Mouse (Mus musculus) bone marrow, adult 2 months (tissue): ENCODE measurements around the gene Gins2. TPM values are rescaled to one million over a fixed set of nuclear protein-coding genes. Genes with fewer than 3 reads are reported as not detected.

Experiments
- H3K27ac ChIP-seq: fragments of 200-500 bp; 2 replicates; pipeline ENCODE4 v1.5.1; 2012; ENCODE audit warnings: low read depth, mild to moderate bottlenecking, control low read depth, inconsistent platforms, low read length; ENCODE audit not compliant: control insufficient read depth, poor library complexity, insufficient read depth
- H3K4me1 ChIP-seq: fragments of 200-500 bp; 2 replicates; pipeline ENCODE4 v1.6.1; 2011; ENCODE audit warnings: low read length; ENCODE audit not compliant: control insufficient read depth, insufficient read depth
- H3K4me3 ChIP-seq: fragments of 200-500 bp; replicated peaks from 2 replicates; pipeline ENCODE3; 2011; ENCODE audit warnings: mild to moderate bottlenecking, low read depth, low read length, control low read depth; ENCODE audit not compliant: control insufficient read depth
- CTCF ChIP-seq: fragments of 200-500 bp; IDR thresholded peaks from 2 replicates; pipeline ENCODE4 v1.5.1; 2011; ENCODE audit warnings: low read length, control low read depth; ENCODE audit not compliant: control insufficient read depth, insufficient read depth
- POLR2A ChIP-seq: fragments of 200-500 bp; IDR thresholded peaks from 2 replicates; pipeline ENCODE4 v1.6.1; 2011; ENCODE audit warnings: low read depth, mild to moderate bottlenecking, control low read depth, low read length, borderline replicate concordance; ENCODE audit not compliant: control insufficient read depth
- WGBS: fragments of 180-500 bp; shearing (Covaris S2); methylation state at CpG from one replicate; pipeline ENCODE4 v1.1.7; 2018; 5-methylcytosine and 5-hydroxymethylcytosine counted together
- polyA plus RNA-seq: library from polyadenylated mRNA; stranded (reverse); fragments of >200 nt; gene quantifications from 2 replicates; pipeline ENCODE4 v1.2.4, GENCODE M21; 2011; ENCODE audit warnings: low replicate concordance; ENCODE audit not compliant: missing spikeins, insufficient read depth, insufficient read length

Gins2 gene
- polyA plus RNA-seq, 1 experiment = 20.0 TPM

DNA sequence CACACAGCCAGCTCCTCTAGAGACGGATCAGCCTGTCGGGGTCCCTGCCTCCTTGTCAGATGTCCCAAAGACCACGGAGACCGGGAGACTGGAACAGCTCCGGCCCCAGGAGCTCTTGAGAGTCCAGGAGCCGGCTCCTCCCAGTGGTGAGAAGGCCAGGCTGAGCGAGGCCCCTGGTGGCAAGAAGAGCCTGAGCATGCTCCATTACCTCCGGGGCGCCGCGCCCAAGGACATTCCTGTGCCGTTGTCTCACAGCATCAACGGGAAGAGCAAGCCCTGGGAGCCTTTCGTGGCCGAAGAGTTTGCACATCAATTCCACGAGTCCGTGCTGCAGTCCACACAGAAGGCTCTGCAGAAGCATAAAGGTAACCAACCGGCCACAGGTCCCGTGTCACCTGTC is 14.2 kb downstream of the Gins2 start:
- Histone ChIP-seq H3K4me3 (no peak overlapping the region), H3K4me1 (peaks cover 5% of the 10 kb centered on the region), H3K27ac (no peak overlapping the region)
- TF ChIP-seq POLR2A (no peak), CTCF (no peak)
- WGBS = 90% methylated on average over 19 of the region's 19 CpGs

DNA sequence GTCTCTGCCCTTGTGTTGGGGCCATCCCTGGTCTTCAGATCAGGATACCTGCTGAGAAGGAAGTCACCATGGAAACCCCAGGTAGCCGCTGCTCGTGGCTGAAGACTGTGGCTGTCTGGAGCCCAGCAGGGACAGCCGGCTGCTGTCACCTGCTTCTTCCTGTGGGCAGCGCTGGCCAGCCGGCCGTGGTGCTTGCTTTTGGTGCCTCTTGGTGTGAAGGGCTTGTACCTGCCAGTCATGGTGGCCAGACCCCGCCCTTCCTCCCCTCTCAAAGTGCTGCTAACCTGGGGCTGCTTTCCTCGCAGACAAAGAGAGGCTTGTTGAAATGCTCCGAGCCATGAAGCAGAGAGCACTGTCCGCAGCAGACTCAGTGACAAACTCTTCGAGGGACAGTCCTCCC is 15.2 kb downstream of the Gins2 start:
- 88% methylated on average over 11 of the region's 11 CpGs for WGBS
- peaks cover 5% of the 10 kb centered on the region for H3K4me1 ChIP-seq
- TF ChIP-seq POLR2A (no peak), CTCF (no peak)
- H3K27ac ChIP-seq = no peak overlapping the region
- no peak overlapping the region for H3K4me3 ChIP-seq

DNA sequence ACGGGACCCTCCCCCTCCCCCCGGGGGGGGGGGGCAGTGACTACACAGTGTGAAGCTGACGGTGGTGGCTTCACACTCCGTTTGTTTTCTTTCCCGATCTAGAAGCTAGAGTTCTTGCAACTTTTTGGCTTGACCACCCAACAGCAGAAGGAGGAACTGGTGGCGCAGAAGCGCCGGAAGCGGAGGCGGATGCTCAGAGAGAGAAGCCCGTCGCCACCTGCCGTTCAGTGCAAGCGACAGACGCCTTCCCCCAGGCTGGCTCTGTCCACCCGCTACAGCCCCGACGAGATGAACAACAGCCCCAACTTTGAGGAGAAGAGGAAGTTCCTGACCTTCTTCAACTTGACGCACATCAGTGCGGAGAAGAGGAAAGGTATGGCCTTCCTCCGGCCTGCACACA is 16.6 kb downstream of the Gins2 start:
- Histone ChIP-seq H3K4me3 (no peak overlapping the region), H3K27ac (peak overlapping the region; percentile 85)
- TF ChIP-seq CTCF (peak; percentile 59), POLR2A (peak; percentile 36; the same call in 1 of the 2 replicates)

GRCm38 (mm10) chr8:120571561-120571960 is 17.5 kb downstream of the Gins2 start:
- Histone ChIP-seq H3K27ac (peak overlapping the region; percentile 85), H3K4me1 (peaks cover 5% of the 10 kb centered on the region), H3K4me3 (no peak overlapping the region)
- WGBS = 74% methylated on average over 8 of the region's 8 CpGs
- TF ChIP-seq CTCF = no peak
- TF ChIP-seq POLR2A = no peak

More for the DNA sequence above, 16.6 kb downstream of the Gins2 start:
- WGBS = 26% methylated on average over 21 of the region's 21 CpGs
- peaks cover 5% of the 10 kb centered on the region for H3K4me1 ChIP-seq

DNA sequence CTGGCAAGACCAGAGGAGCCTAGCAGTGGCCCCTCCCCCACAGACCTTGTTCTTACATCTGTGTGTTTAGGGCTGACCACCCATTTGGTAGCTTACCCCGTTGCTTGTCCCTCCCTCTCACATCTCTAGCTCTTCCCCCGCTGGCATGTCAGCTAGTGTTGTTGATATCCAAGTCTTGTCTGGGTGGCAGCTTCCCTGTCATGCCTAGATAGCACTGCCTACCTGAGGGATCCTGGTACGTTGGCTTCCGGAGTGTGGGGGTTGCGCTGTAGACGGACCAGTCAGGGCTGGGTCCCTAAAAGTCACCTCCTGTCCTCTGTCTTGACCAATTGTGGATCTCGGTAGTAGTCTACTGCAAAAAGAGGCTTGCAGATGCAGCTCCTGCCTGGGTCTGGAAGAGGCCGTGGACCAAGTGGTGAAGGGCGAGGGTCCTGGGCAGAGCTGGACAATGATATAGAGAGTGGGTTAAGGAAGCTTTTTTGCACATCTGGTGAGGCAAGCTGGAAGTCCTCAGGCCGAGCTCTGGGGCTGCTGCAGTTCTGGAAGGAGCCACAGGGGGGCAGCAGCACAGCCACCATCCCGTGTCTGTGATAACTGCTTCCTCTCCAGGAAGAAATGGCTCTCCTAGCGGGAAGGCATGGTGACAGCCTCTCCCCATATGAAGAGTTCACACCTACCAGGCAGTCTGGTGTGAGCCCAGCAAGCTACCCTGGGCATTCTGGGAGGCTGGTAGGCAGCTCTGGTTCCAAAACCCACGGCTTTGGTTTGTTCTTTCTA is 19.0 kb downstream of the Gins2 start:
- 62% methylated on average over 13 of the region's 13 CpGs for WGBS
- peaks cover 5% of the 10 kb centered on the region for H3K4me1 ChIP-seq
- H3K4me3 ChIP-seq = no peak overlapping the region
- no peak overlapping the region; the same call in 1 of the 2 replicates for H3K27ac ChIP-seq
- TF ChIP-seq POLR2A (no peak), CTCF (peak; percentile 84)

- TF ChIP-seq CTCF = no peak
- TF ChIP-seq POLR2A = no peak
- WGBS = 90% methylated on average over 17 of the region's 17 CpGs
- H3K4me3 ChIP-seq = no peak overlapping the region
- peaks cover 7% of the 10 kb centered on the region for H3K4me1 ChIP-seq
- no peak overlapping the region for H3K27ac ChIP-seq
These were observed 20.0 kb downstream of the Gins2 start for GRCm38 (mm10) chr8:120569123-120569522.

DNA sequence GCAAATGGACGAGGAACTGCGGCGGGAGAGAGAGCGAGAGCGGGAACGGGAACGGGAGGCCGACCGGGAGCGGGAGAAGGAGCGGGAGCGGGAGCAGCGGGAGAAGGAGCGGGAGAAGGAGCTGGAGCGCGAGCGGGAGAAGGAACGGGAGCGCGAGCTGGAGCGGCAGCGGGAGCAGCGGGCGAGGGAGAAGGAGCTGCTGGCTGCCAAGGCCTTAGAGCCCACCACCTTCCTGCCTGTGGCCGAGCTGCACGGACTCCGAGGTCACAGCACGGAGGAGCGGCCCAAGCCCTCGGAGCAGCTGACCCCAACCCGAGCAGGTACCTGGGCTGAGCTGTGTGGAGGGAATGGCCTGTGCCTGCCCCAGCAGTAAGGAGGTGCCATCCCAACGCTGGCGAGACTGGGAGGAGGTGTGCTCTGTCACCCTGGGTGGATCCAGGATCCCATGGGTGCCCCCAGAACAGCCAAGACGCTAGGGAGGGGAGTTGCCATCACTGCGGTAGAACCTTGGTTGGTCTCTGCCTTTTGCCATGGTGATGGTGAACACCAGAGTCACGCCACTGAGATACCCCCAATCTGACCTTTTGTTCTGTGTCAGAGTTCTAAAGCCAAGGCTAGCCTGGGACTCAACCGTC is 20.8 kb downstream of the Gins2 start:
- Histone ChIP-seq H3K27ac (no peak overlapping the region), H3K4me1 (peaks cover 10% of the 10 kb centered on the region), H3K4me3 (no peak overlapping the region)
- WGBS = 95% methylated on average over 37 of the region's 37 CpGs
- no peak for TF ChIP-seq POLR2A
- TF ChIP-seq CTCF = no peak

GRCm38 (mm10) chr8:120567731-120568130 is 21.4 kb downstream of the Gins2 start:
- peaks cover 11% of the 10 kb centered on the region for H3K4me1 ChIP-seq
- 95% methylated on average over 17 of the region's 17 CpGs for WGBS
- H3K4me3 ChIP-seq = no peak overlapping the region
- no peak overlapping the region for H3K27ac ChIP-seq
- TF ChIP-seq CTCF (no peak), POLR2A (no peak)

DNA sequence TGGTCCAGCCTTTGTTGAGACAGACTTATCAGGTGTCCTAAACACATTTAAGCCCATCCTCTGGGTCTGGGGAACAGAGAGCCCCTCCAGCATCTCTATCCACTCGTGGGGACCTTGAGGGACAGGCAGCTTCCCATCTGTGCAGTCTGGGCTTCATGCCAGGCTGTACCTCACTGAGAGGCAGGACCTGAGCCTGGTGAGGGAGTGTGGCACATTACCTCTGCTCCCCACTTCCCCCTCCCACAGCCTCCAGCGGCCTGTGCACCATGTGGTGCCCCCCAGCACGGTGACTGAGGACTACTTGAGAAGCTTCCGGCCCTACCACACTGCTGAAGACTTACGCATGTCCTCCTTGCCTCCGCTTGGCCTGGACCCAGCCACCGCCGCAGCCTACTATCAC is 22.4 kb downstream of the Gins2 start:
- Histone ChIP-seq H3K4me3 (no peak overlapping the region), H3K4me1 (peaks cover 10% of the 10 kb centered on the region), H3K27ac (no peak overlapping the region)
- WGBS = 60% methylated on average over 8 of the region's 8 CpGs
- no peak for TF ChIP-seq POLR2A
- no peak for TF ChIP-seq CTCF
